Mouse (Mus musculus) frontal cortex, postnatal 25 days (tissue): ENCODE data around the gene Gosr2.

Experiments
- DNase-seq, 2 experiments: peaks; one replicate each; pipeline ENCODE4 v3.0.0; 2022; ENCODE audit warnings: low spot score in 2 of 2

Gene Gosr2

DNA sequence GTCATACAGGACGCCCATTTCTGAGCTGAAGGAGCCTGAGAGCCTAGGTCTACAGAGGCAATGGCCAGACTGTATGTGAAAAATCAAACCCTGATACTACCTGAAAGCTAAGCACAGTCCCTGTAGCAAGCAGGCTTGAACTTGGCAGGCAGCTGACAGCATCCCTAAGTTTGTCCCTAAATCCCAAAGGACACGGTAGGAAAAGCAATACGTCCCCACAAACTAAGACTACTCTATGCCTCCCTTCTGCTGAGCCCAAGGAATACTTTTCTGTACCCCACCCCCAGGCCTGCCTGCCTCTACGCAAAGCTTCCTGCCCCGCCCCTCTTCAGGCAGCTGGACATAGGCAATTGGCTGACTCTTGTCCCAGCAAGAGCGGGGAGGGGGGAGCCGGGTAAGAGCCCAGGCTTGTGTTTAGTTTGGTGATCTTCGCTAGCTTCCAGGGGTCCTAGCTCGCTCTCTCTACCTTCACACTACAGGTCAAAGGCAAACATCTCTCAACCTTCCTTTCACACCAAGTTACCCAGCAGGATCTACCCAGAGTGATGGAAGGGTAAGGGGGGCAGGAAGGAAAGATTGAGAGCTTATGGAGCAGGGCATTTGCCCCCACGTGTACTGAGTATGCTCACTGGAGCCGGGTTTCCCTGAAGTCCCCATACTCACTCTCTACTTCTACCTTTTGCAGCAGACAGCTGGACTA, 49.6 kb downstream of the Gosr2 start:
- DNase-seq, result no peak

- DNase-seq, result no peak
These were observed 51.4 kb downstream of the Gosr2 start for GRCm38 (mm10) chr11:103646301-103646700.

- DNase-seq, result no peak
These were observed 52.0 kb downstream of the Gosr2 start for GRCm38 (mm10) chr11:103645731-103646130.

DNA sequence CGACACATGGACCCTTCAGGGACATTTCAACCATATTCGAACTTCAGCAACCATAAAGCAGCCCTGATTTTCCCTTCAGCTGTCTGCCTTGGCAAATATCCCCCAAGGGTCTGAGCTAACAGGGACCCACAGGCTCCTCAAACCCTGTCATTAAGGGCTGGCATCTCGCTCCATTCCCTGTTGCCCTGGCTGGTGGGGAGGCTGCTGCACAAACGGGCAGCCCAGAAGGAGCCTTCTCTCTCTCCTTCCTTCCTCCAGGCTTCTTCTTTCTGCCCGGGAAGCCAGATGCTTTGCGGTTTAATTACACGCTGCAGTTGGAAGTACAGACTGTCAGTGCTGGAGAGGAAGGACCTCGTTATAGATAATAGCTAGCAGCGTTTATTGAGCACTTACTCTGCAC, 54.5 kb downstream of the Gosr2 start:
- DNase-seq, result no peak

GRCm38 (mm10) chr11:103639407-103639946, 58.2 kb downstream of the Gosr2 start:
- no peak for DNase-seq

DNA sequence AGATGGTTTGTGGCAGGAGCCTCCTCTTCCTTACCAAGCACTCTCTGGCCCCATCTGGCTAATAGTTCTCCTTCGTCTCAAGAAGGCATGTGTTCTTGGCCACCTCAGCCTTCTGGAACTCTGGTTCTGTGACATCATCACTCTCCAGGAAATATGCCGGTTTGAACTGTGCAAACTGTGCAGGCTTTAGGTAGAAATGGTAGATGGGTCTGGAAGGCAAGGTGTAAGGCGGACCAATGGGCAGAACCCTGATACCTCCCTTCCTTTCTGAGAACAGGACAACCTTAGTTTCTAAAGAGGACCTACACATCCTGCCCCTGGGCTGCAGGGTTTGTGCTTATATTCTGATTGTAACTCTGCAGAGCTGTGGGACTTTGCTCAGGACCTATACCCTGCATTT, 58.9 kb downstream of the Gosr2 start, which contains the start of gene Lyzl6:
Lyzl6 (minus strand) TSS at position 101 of the 400 bp plus-strand sequence.
- no peak for DNase-seq

- no peak for DNase-seq
These were observed 61.4 kb downstream of the Gosr2 start for GRCm38 (mm10) chr11:103636261-103636660.

- no peak for DNase-seq
These were observed 62.2 kb downstream of the Gosr2 start for GRCm38 (mm10) chr11:103635481-103635880.

GRCm38 (mm10) chr11:103634806-103635205, 62.9 kb downstream of the Gosr2 start:
- DNase-seq, result no peak

DNA sequence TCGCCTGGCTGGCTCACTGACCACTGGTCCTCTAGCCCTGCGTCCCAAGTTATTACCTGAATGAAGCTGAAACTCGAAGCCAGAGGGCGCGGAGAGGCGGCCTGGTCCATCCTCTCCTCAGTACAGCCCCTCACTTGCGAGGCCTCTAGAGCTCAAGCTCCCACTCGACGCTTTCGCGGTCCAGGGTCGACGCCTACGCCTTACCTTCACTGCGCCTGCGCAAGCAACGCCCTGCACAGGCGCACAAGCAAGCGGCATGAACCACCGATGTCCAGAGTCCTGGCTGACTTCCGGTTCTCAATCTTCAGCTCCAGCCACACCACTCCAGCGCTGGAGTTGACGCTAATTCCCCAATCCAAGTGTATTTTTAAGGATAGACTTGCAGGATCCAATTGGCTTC, 70.2 kb downstream of the Gosr2 start:
- DNase-seq, result no peak
